Mouse (Mus musculus) embryo, embryonic 11 days (tissue): ENCODE results near the gene Enox1.
A peak's percentile ranks its signal among the peaks of the same experiment; 100 is the strongest.

Source experiments
- DNase-seq: peaks from one replicate; pipeline ENCODE4 v3.0.0-alpha.2; 2015

Gene Enox1

GRCm38 (mm10) chr14:77580106-77580936 is 423.8 kb downstream of the Enox1 start:
- peak; percentile 43 for DNase-seq

- DNase-seq = no peak
Measured at GRCm38 (mm10) chr14:77580937-77581270, 424.3 kb downstream of the Enox1 start.

GRCm38 (mm10) chr14:77581616-77582015 is 425.1 kb downstream of the Enox1 start:
- no peak for DNase-seq

GRCm38 (mm10) chr14:77584426-77584825 is 427.9 kb downstream of the Enox1 start:
- no peak for DNase-seq

- DNase-seq = no peak
Measured at GRCm38 (mm10) chr14:77585031-77585800, 428.7 kb downstream of the Enox1 start.

GRCm38 (mm10) chr14:77586033-77586432 is 429.5 kb downstream of the Enox1 start:
- no peak for DNase-seq

- no peak for DNase-seq
Measured at GRCm38 (mm10) chr14:77587182-77587581, 430.6 kb downstream of the Enox1 start.

- DNase-seq = peak; percentile 44
Measured at GRCm38 (mm10) chr14:77593136-77593838, 436.7 kb downstream of the Enox1 start.

GRCm38 (mm10) chr14:77596216-77597175 is 439.9 kb downstream of the Enox1 start:
- no peak for DNase-seq

- no peak for DNase-seq
Measured at GRCm38 (mm10) chr14:77599016-77599704, 442.6 kb downstream of the Enox1 start.

GRCm38 (mm10) chr14:77600773-77601172 is 444.2 kb downstream of the Enox1 start:
- no peak for DNase-seq

- DNase-seq = no peak
Measured at GRCm38 (mm10) chr14:77601446-77601845, 444.9 kb downstream of the Enox1 start.

- no peak for DNase-seq
Measured at GRCm38 (mm10) chr14:77608182-77608839, 451.7 kb downstream of the Enox1 start.

- DNase-seq = no peak
Measured at GRCm38 (mm10) chr14:77615201-77615600, 458.6 kb downstream of the Enox1 start.

- DNase-seq = peak; percentile 43
Measured at GRCm38 (mm10) chr14:77617250-77617649, 460.7 kb downstream of the Enox1 start.

- no peak for DNase-seq
Measured at GRCm38 (mm10) chr14:77618131-77618805, 461.7 kb downstream of the Enox1 start.

- no peak for DNase-seq
Measured at GRCm38 (mm10) chr14:77621473-77622264, 465.1 kb downstream of the Enox1 start.

GRCm38 (mm10) chr14:77626557-77627507 is 470.3 kb downstream of the Enox1 start:
- DNase-seq = peak; percentile 42
